Mouse (Mus musculus): Measurements from ENCODE around the gene Ntf3. TPM values are rescaled to one million over a fixed set of nuclear protein-coding genes. Genes with fewer than 3 reads are reported as not detected.

The Ntf3 gene
- polyA plus RNA-seq, 1 experiment: 1.7 TPM

DNA sequence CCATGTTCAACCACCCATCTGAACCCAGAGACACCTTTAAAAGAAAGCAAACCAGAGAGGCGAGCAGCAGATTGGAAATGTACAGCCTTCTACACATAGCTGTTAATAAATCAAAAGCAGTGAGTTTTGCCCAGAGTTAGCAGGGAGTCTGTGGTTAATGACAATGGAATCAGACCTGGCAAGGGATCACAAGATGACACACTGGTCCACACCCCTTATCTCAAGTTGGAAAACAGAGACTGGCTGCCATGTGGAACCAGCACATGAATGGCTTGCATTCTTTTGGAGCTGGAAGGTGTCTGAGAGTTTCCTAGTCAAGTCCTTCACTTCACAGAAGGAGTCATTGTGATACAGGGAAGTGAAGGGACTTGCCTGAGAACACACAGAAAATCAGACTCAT, 5.4 kb upstream of the Ntf3 start:
- H3K4me3 ChIP-seq (replicated peaks; ENCODE audit: extremely low read depth, low read depth, low read length): no peak overlapping the region
- WGBS: 71% methylated on average over 1 of the region's 1 CpGs
- DNase-seq: no peak
- no peaks in the 10 kb centered on the region for H3K4me1 ChIP-seq (ENCODE audit: control insufficient read depth, insufficient read depth, low read length)
- TF ChIP-seq CTCF (IDR thresholded peaks at IDR 0.05; ENCODE audit: insufficient read depth, low read length) (no peak), POLR2A (IDR thresholded peaks at IDR 0.05; ENCODE audit: borderline replicate concordance, extremely low read depth, low read depth, low read length) (no peak)

DNA sequence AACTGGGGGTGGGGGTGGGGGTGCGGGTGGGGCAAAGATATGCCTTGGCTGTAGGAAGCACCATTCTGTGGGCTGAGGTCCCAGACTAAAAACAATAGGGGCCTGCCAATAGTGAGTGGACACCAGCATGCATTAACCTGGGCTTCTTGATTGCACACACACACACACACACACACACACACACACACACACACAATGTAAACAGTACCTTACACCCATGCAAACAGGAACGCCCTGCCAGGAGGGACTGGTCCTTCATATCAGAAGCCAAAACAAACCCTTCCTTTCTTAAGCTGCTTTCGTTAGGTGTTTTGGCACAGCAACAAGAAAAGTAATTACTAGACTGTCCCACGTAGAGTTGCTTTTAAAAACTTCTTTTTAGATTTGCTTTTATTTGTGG, 4.1 kb upstream of the Ntf3 start:
- WGBS: 42% methylated on average over 4 of the region's 4 CpGs
- no peak for TF ChIP-seq POLR2A (IDR thresholded peaks at IDR 0.05; ENCODE audit: borderline replicate concordance, extremely low read depth, low read depth, low read length)
- no peak for TF ChIP-seq CTCF (IDR thresholded peaks at IDR 0.05; ENCODE audit: insufficient read depth, low read length)
- H3K4me3 ChIP-seq (replicated peaks; ENCODE audit: extremely low read depth, low read depth, low read length): no peak overlapping the region
- peaks cover 3% of the 10 kb centered on the region; the same call in 1 of the 2 replicates for H3K4me1 ChIP-seq (ENCODE audit: control insufficient read depth, insufficient read depth, low read length)
- no peak for DNase-seq

- DNase-seq: peak; percentile 18
- H3K4me1 ChIP-seq (ENCODE audit: control insufficient read depth, insufficient read depth, low read length): peaks cover 3% of the 10 kb centered on the region; the same call in 1 of the 2 replicates
- H3K4me3 ChIP-seq (replicated peaks; ENCODE audit: extremely low read depth, low read depth, low read length): no peak overlapping the region
- TF ChIP-seq CTCF (IDR thresholded peaks at IDR 0.05; ENCODE audit: insufficient read depth, low read length): no peak
- TF ChIP-seq POLR2A (IDR thresholded peaks at IDR 0.05; ENCODE audit: borderline replicate concordance, extremely low read depth, low read depth, low read length): no peak
- WGBS: 19% methylated on average over 3 of the region's 3 CpGs
Measured at GRCm38 (mm10) chr6:126167731-126168130, 1.0 kb upstream of the Ntf3 start.

DNA sequence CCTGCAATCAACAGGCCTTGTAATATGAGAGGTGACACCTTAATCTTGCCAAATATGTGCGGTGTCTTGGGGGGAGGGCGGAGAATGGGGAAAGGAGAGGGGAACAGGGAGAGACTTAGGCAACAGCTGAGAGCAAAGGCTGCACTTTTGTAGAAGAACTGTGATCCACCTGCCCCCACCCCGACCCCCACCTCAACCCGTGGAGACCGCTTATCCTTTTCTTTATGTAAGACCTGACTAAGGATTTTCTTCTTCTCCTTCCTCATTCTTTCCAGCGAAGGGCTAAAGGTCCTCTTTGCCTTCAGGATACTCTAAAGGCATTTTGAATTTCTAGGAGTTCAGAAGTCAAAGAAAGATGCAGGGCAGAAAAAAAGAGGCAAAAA, 489 bp upstream of the Ntf3 start:
- H3K4me3 ChIP-seq (replicated peaks; ENCODE audit: extremely low read depth, low read depth, low read length): no peak overlapping the region
- TF ChIP-seq CTCF (IDR thresholded peaks at IDR 0.05; ENCODE audit: insufficient read depth, low read length) (no peak), POLR2A (IDR thresholded peaks at IDR 0.05; ENCODE audit: borderline replicate concordance, extremely low read depth, low read depth, low read length) (no peak)
- WGBS: 14% methylated on average over 6 of the region's 6 CpGs
- peaks cover 3% of the 10 kb centered on the region; the same call in 1 of the 2 replicates for H3K4me1 ChIP-seq (ENCODE audit: control insufficient read depth, insufficient read depth, low read length)
- DNase-seq: no peak

DNA sequence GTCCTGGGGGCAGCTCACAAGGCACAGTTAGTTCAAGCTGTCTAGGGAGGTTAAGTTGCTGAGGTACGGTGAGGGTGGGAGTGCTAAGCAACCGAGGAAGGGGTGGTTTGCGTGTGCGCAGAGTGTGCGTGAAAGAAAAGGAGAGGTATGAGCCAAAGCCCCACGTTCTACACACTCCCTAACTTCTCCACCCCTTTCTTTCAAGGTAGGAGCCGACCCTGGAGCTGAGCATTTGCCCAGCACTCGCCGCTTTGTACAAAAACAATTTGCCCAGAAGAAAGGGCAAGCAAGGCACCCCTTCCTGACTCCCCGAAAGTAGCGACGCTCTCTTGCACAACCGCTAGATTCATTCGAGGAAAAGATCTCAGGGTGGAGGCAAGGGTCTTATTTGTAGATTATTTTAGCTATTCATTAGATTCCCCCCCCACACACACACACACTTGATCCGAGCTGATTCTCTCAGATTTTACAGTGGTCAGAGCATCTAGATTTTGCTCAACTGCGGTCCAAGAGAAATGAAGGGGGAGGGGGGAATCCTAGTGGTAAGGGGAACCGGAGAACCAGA, 1.0 kb downstream of the Ntf3 start:
- TF ChIP-seq POLR2A (IDR thresholded peaks at IDR 0.05; ENCODE audit: borderline replicate concordance, extremely low read depth, low read depth, low read length) (no peak), CTCF (IDR thresholded peaks at IDR 0.05; ENCODE audit: insufficient read depth, low read length) (no peak)
- Histone ChIP-seq H3K4me1 (ENCODE audit: control insufficient read depth, insufficient read depth, low read length) (peaks cover 3% of the 10 kb centered on the region), H3K4me3 (replicated peaks; ENCODE audit: extremely low read depth, low read depth, low read length) (no peak overlapping the region)
- WGBS: 30% methylated on average over 17 of the region's 17 CpGs
- DNase-seq: no peak

- 2% methylated on average over 27 of the region's 27 CpGs for WGBS
- Histone ChIP-seq H3K4me3 (replicated peaks; ENCODE audit: extremely low read depth, low read depth, low read length) (peak overlapping the region; percentile 10), H3K4me1 (ENCODE audit: control insufficient read depth, insufficient read depth, low read length) (peaks cover 3% of the 10 kb centered on the region)
- DNase-seq: no peak
- TF ChIP-seq CTCF (IDR thresholded peaks at IDR 0.05; ENCODE audit: insufficient read depth, low read length) (no peak), POLR2A (IDR thresholded peaks at IDR 0.05; ENCODE audit: borderline replicate concordance, extremely low read depth, low read depth, low read length) (no peak)
Measured at GRCm38 (mm10) chr6:126164781-126165180, 1.9 kb downstream of the Ntf3 start.

DNA sequence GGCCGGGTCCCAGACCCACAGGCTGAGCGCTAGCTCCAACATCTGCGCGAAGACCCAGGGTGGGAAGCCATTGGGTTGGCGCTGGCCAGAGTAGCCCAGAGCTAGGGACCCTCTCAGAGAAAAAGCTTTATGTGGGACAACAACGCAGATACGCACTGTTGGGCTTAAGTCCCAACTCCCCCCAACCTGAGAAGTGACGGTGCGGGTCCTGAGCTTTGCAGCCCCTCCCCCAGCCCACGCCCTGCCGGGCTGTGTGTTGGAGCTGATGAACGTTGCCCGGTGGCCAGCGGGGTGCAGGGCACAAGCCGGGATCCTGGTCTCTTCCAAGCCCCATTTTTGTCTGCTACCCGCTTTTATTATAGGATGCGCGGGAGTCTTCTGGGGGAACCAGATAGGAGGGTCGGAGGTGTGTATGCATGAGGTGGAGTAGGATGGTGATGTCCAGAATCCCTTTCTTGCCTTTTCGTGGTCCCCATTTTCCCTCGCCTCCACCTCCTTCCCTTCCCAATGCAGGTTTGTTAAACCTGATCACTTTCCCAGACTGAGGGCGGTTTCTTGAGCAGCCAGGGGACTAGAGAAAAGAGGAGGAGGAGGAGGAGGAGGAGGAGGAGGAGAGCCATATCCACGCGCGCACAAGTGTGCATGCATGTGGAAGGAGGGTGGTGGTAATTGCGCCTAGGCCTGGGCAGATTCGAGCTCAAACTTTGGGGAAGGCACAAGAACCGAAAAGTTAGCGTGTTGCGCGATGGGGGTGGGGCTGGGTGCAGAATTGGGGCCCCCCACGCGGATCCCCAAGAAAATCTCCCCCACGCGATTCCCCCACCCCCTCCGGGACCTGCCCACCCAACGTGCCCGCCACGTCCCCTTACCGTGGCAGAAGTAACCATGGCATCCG, 2.6 kb downstream of the Ntf3 start:
- Histone ChIP-seq H3K4me3 (replicated peaks; ENCODE audit: extremely low read depth, low read depth, low read length) (peak overlapping the region; percentile 10), H3K4me1 (ENCODE audit: control insufficient read depth, insufficient read depth, low read length) (peaks cover 3% of the 10 kb centered on the region)
- WGBS: 2% methylated on average over 41 of the region's 41 CpGs
- no peak for DNase-seq
- TF ChIP-seq CTCF (IDR thresholded peaks at IDR 0.05; ENCODE audit: insufficient read depth, low read length) (no peak), POLR2A (IDR thresholded peaks at IDR 0.05; ENCODE audit: borderline replicate concordance, extremely low read depth, low read depth, low read length) (no peak)

- DNase-seq: peak; percentile 36
- TF ChIP-seq POLR2A (IDR thresholded peaks at IDR 0.05; ENCODE audit: borderline replicate concordance, extremely low read depth, low read depth, low read length): no peak
- no peak for TF ChIP-seq CTCF (IDR thresholded peaks at IDR 0.05; ENCODE audit: insufficient read depth, low read length)
- peaks cover 3% of the 10 kb centered on the region for H3K4me1 ChIP-seq (ENCODE audit: control insufficient read depth, insufficient read depth, low read length)
- H3K4me3 ChIP-seq (replicated peaks; ENCODE audit: extremely low read depth, low read depth, low read length): peak overlapping the region; percentile 14
- under 1% methylated on average over 25 of the region's 25 CpGs for WGBS
Measured at GRCm38 (mm10) chr6:126163181-126163621, 3.5 kb downstream of the Ntf3 start.

GRCm38 (mm10) chr6:126162351-126162758, 4.4 kb downstream of the Ntf3 start:
- TF ChIP-seq CTCF (IDR thresholded peaks at IDR 0.05; ENCODE audit: insufficient read depth, low read length) (no peak), POLR2A (IDR thresholded peaks at IDR 0.05; ENCODE audit: borderline replicate concordance, extremely low read depth, low read depth, low read length) (no peak)
- no peak overlapping the region for H3K4me3 ChIP-seq (replicated peaks; ENCODE audit: extremely low read depth, low read depth, low read length)
- WGBS: 12% methylated on average over 10 of the region's 10 CpGs
- DNase-seq: peak; percentile 17
- peaks cover 3% of the 10 kb centered on the region for H3K4me1 ChIP-seq (ENCODE audit: control insufficient read depth, insufficient read depth, low read length)

All from lung, adult 2 months (tissue).